Mouse (Mus musculus) limb, embryonic 14.5 days (tissue): ENCODE results near the gene Cab39l. TPM values are rescaled to one million over a fixed set of nuclear protein-coding genes. Genes with fewer than 3 reads are reported as not detected.

Experiments
- ATAC-seq: fragments of 200-750 bp; cut with Nextera tagmentation; 2 replicates; pipeline ENCODE4 v1.8.0; 2017; ENCODE audit warnings: low read depth, moderate number of reproducible peaks, moderate TSS enrichment; ENCODE audit not compliant: low FRiP score
- DNase-seq: peaks from one replicate; pipeline ENCODE4 v3.0.0-alpha.2; 2015; ENCODE audit warnings: low spot score
- H3K27ac ChIP-seq: fragments of 300-500 bp; sonication (generic); replicated peaks from 2 replicates; pipeline ENCODE4 v1.5.1; 2014; ENCODE audit warnings: low read depth, mild to moderate bottlenecking, low read length, moderate library complexity, mixed read lengths
- H3K27me3 ChIP-seq: fragments of 300-500 bp; sonication (generic); 2 replicates; pipeline ENCODE4 v1.6.1; 2014; ENCODE audit warnings: low read length, mixed read lengths; ENCODE audit not compliant: control insufficient read depth, insufficient read depth
- H3K36me3 ChIP-seq: fragments of 300-500 bp; sonication (generic); 2 replicates; pipeline ENCODE4 v1.6.1; 2014; ENCODE audit warnings: mild to moderate bottlenecking, low read length, moderate library complexity, mixed read lengths; ENCODE audit not compliant: control insufficient read depth, insufficient read depth
- H3K4me1 ChIP-seq: fragments of 300-500 bp; sonication (generic); 2 replicates; pipeline ENCODE4 v1.6.1; 2014; ENCODE audit warnings: antibody characterized with exemption, low read length, mixed read lengths; ENCODE audit not compliant: control insufficient read depth, insufficient read depth
- H3K4me2 ChIP-seq: fragments of 300-500 bp; sonication (generic); replicated peaks from 2 replicates; pipeline ENCODE4 v1.6.1; 2014; ENCODE audit warnings: low read depth, mild to moderate bottlenecking, low read length, moderate library complexity; ENCODE audit not compliant: severe bottlenecking
- H3K4me3 ChIP-seq: fragments of 300-500 bp; sonication (generic); replicated peaks from 2 replicates; pipeline ENCODE4 v1.5.1; 2014; ENCODE audit warnings: low read length
- H3K9ac ChIP-seq: fragments of 300-500 bp; sonication (generic); 2 replicates; pipeline ENCODE4 v1.6.1; 2014; ENCODE audit warnings: mild to moderate bottlenecking, low read depth, low read length, moderate library complexity; ENCODE audit not compliant: severe bottlenecking
- H3K9me3 ChIP-seq: fragments of 300-500 bp; sonication (generic); 2 replicates; pipeline ENCODE4 v1.6.1; 2016; ENCODE audit warnings: low read length; ENCODE audit not compliant: control insufficient read depth
- POLR2A ChIP-seq: fragments of 200-500 bp; IDR thresholded peaks from 2 replicates; pipeline ENCODE4 v1.8.0; 2012; ENCODE audit warnings: inconsistent platforms, mild to moderate bottlenecking, moderate library complexity, borderline replicate concordance; ENCODE audit not compliant: insufficient read depth, insufficient read length; ENCODE audit errors: extremely low read depth
- WGBS: fragments of 180-500 bp; shearing (Covaris S2); extraction: QIAGEN DNeasy Blood & Tissue Kit; methylation state at CpG from one replicate; pipeline ENCODE4 v1.1.7; 2014; 5-methylcytosine and 5-hydroxymethylcytosine counted together
- polyA plus RNA-seq, 2 experiments: library from polyadenylated mRNA; depleted of rRNA in 1 of 2; stranded (reverse) in 1 of 2; unstranded in 1 of 2; fragments of >200 nt; fragmentation: Nextera tagmentation in 1 of 2; extraction: Ambion mirVana in 1 of 2; gene quantifications; 2 replicates each; pipeline versions ENCODE4 v1.2.1 to v1.2.3; 2012 to 2014

The Cab39l gene
- polyA plus RNA-seq, 2 experiments = 17.4 to 40.3 TPM

GRCm38 (mm10) chr14:59633988-59634387 is 193.2 kb downstream of the Cab39l start:
- Histone ChIP-seq H3K27ac (no peak overlapping the region), H3K9ac (no peak overlapping the region), H3K27me3 (no peaks in the 10 kb centered on the region), H3K4me2 (no peak overlapping the region), H3K9me3 (no peaks in the 10 kb centered on the region), H3K4me3 (no peak overlapping the region), H3K4me1 (0 out of 2 replicates have a peak, but pooled peaks cover 5% of the 10 kb centered on the region), H3K36me3 (peaks cover 20% of the 10 kb centered on the region)
- ATAC-seq = no peak
- 78% methylated on average over 9 of the region's 9 CpGs for WGBS
- no peak for DNase-seq
- no peak for TF ChIP-seq POLR2A

Other genes starting within 250 kb of the Cab39l start
- gene Rcbtb1, start 239.8 kb upstream of the Cab39l start, polyA plus RNA-seq (2012; rRNA removed) = 49.7 and 52.5 TPM in 2 replicates
- gene Rcbtb1, start 239.8 kb upstream of the Cab39l start, polyA plus RNA-seq (2014; fragmentation: Nextera tagmentation; extraction: Ambion mirVana) = 46.9 and 59.0 TPM in 2 replicates
- gene Gm6904, start 180.8 kb upstream of the Cab39l start, polyA plus RNA-seq (2012; rRNA removed) = not detected in 2 replicates
- gene Gm6904, start 180.8 kb upstream of the Cab39l start, polyA plus RNA-seq (2014; fragmentation: Nextera tagmentation; extraction: Ambion mirVana) = not detected in 2 replicates
- 0.08 TPM in 1 of 2 replicates, not detected in the other for gene Phf11a, start 143.4 kb upstream of the Cab39l start, polyA plus RNA-seq (2012; rRNA removed)
- not detected in 2 replicates for gene Phf11a, start 143.4 kb upstream of the Cab39l start, polyA plus RNA-seq (2014; fragmentation: Nextera tagmentation; extraction: Ambion mirVana)
- gene Phf11b, start 99.6 kb upstream of the Cab39l start, polyA plus RNA-seq (2012; rRNA removed) = 0.16 and 0.38 TPM in 2 replicates
- 0.44 and 0.63 TPM in 2 replicates for gene Phf11b, start 99.6 kb upstream of the Cab39l start, polyA plus RNA-seq (2014; fragmentation: Nextera tagmentation; extraction: Ambion mirVana)
- gene Phf11d, start 75.5 kb upstream of the Cab39l start, polyA plus RNA-seq (2012; rRNA removed) = 1.2 and 1.3 TPM in 2 replicates
- 1.4 and 1.5 TPM in 2 replicates for gene Phf11d, start 75.5 kb upstream of the Cab39l start, polyA plus RNA-seq (2014; fragmentation: Nextera tagmentation; extraction: Ambion mirVana)
- gene Phf11c, start 45.6 kb upstream of the Cab39l start, polyA plus RNA-seq (2012; rRNA removed) = 2.0 and 2.3 TPM in 2 replicates
- gene Phf11c, start 45.6 kb upstream of the Cab39l start, polyA plus RNA-seq (2014; fragmentation: Nextera tagmentation; extraction: Ambion mirVana) = 0.45 and 0.72 TPM in 2 replicates
- gene Setdb2, start 88 bp upstream of the Cab39l start, polyA plus RNA-seq (2012; rRNA removed) = 7.3 and 7.5 TPM in 2 replicates
- gene Setdb2, start 88 bp upstream of the Cab39l start, polyA plus RNA-seq (2014; fragmentation: Nextera tagmentation; extraction: Ambion mirVana) = 8.4 and 10.7 TPM in 2 replicates
- 14.9 and 16.2 TPM in 2 replicates for gene Cdadc1, start 157.0 kb downstream of the Cab39l start, polyA plus RNA-seq (2012; rRNA removed)
- gene Cdadc1, start 157.0 kb downstream of the Cab39l start, polyA plus RNA-seq (2014; fragmentation: Nextera tagmentation; extraction: Ambion mirVana) = 31.5 and 35.6 TPM in 2 replicates
- 42.7 and 68.2 TPM in 2 replicates for gene Shisa2, start 184.3 kb downstream of the Cab39l start, polyA plus RNA-seq (2012; rRNA removed)
- 43.8 and 52.3 TPM in 2 replicates for gene Shisa2, start 184.3 kb downstream of the Cab39l start, polyA plus RNA-seq (2014; fragmentation: Nextera tagmentation; extraction: Ambion mirVana)